In the genomic region with DNA sequence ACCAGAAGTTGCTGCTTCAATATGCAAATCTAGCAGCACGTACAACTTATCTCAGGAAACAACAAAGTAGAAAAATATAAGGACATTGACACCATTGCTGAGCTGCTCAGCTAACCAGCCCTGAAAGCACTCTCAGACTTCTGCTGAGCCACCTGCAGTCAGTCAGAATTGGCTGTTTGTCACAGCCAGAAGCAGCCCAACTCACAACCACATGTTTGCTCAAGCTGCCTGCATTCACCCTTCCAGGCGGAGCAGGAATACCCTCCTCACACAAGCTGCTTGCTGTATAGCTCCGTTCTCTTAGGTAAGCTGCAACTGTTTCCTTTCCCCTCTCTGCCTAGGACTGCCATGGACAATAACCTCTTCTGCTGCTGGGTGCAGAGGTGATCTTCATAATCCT, we compare ENCODE assay signal across 25 mouse cellular contexts. TPM values are rescaled to one million over a fixed set of nuclear protein-coding genes. Genes with fewer than 3 reads are reported as not detected.
DNase-seq lines count a peak whose midpoint lies in the region; ATAC-seq lines count a peak whose summit lies in the region.
"Had no signal": no experiment of that assay in that cellular context is flagged by ENCODE, and none has a peak within 500 bp of the region (broad histone marks: within the 10 kb centered on the region; RNA-seq: fewer than 3 reads in every experiment).

No protein-coding gene starts in this region.

- no peak; the same call in 1 of the 2 replicates for ATAC-seq in forebrain, embryonic 13.5 days
- ATAC-seq in forebrain, embryonic 12.5 days (ENCODE audit: low FRiP score) = no peak
- no peak for ATAC-seq in midbrain, embryonic 16.5 days
- ATAC-seq: CD4-positive, CD25-positive, alpha-beta regulatory T cell, adult 4 months; intestine, postnatal 0 days had no signal

- H3K9me3 ChIP-seq in forebrain, embryonic 13.5 days (replicated peaks) = no peaks in the 10 kb centered on the region
- no peaks in the 10 kb centered on the region for H3K9me3 ChIP-seq in forebrain, embryonic 12.5 days
- H3K9me3 ChIP-seq in midbrain, embryonic 16.5 days (replicated peaks; ENCODE audit: control insufficient read depth, low read length, poor library complexity, severe bottlenecking) = no peaks in the 10 kb centered on the region
- H3K9me3 ChIP-seq: G1E; neural tube, embryonic 12.5 days had no signal

- no peaks in the 10 kb centered on the region for H3K36me3 ChIP-seq in forebrain, embryonic 13.5 days (ENCODE audit: poor library complexity, severe bottlenecking)
- H3K36me3 ChIP-seq in forebrain, embryonic 12.5 days (replicated peaks) = no peaks in the 10 kb centered on the region
- H3K36me3 ChIP-seq in midbrain, embryonic 16.5 days (ENCODE audit: control insufficient read depth, insufficient read depth, low read length) = no peaks in the 10 kb centered on the region
- H3K36me3 ChIP-seq: G1E; neural tube, embryonic 12.5 days had no signal

- 48% methylated on average over 3 of the region's 3 CpGs for WGBS in forebrain, embryonic 13.5 days
- 49% methylated on average over 3 of the region's 3 CpGs for WGBS in forebrain, embryonic 12.5 days
- WGBS in midbrain, embryonic 16.5 days = 53% methylated on average over 3 of the region's 3 CpGs

- H3K4me1 ChIP-seq in forebrain, embryonic 13.5 days = peaks cover 7% of the 10 kb centered on the region; the same call in 1 of the 2 replicates
- H3K4me1 ChIP-seq in forebrain, embryonic 12.5 days = peaks cover 4% of the 10 kb centered on the region; the same call in 1 of the 2 replicates
- H3K4me1 ChIP-seq in midbrain, embryonic 16.5 days (ENCODE audit: control insufficient read depth, insufficient read depth, low read length) = peaks cover 4% of the 10 kb centered on the region; the same call in 1 of the 2 replicates
- H3K4me1 ChIP-seq: neural tube, embryonic 12.5 days had no signal

- peaks cover 16% of the 10 kb centered on the region for H3K27me3 ChIP-seq in forebrain, embryonic 13.5 days
- H3K27me3 ChIP-seq in forebrain, embryonic 12.5 days = peaks cover 27% of the 10 kb centered on the region
- H3K27me3 ChIP-seq in midbrain, embryonic 16.5 days (ENCODE audit: control insufficient read depth, insufficient read depth, low read depth, low read length) = no peaks in the 10 kb centered on the region

- peak; percentile 24 to 29 for DNase-seq in layer of hippocampus, adult 8-10 months (ENCODE audit: low spot score in 2 of 2)
- no peak for DNase-seq in layer of hippocampus, adult 18-20 months (ENCODE audit: low spot score in 2 of 2)
- DNase-seq in right cerebral cortex, postnatal 10 days (ENCODE audit: low spot score in 2 of 2) = peak; percentile 52 to 67
- no peak for DNase-seq in right cerebral cortex, postnatal 4 days
- no peak for DNase-seq in spleen, adult 12 weeks (ENCODE audit: low spot score)
- DNase-seq: adrenal gland, adult 8-10 months; cerebellum, adult 2 months; heart, adult 11 months; heart, postnatal 4 days; lung, adult 18-20 months; thymus, adult 18-20 months had no signal

- H3K4me2 ChIP-seq in forebrain, embryonic 13.5 days = no peak overlapping the region
- no peak overlapping the region for H3K4me2 ChIP-seq in forebrain, embryonic 12.5 days
- H3K4me2 ChIP-seq in midbrain, embryonic 16.5 days (ENCODE audit: low read length) = no peak overlapping the region
- H3K4me2 ChIP-seq: neural tube, embryonic 12.5 days had no signal

- no peak overlapping the region for H3K4me3 ChIP-seq in forebrain, embryonic 13.5 days
- no peak overlapping the region for H3K4me3 ChIP-seq in forebrain, embryonic 12.5 days (replicated peaks)
- H3K4me3 ChIP-seq in midbrain, embryonic 16.5 days (ENCODE audit: low read depth, low read length) = no peak overlapping the region
- H3K4me3 ChIP-seq: erythroblast, embryonic 14.5 days; neural tube, embryonic 12.5 days had no signal

- no peak overlapping the region for H3K9ac ChIP-seq in forebrain, embryonic 13.5 days
- no peak overlapping the region for H3K9ac ChIP-seq in forebrain, embryonic 12.5 days
- H3K9ac ChIP-seq in midbrain, embryonic 16.5 days (ENCODE audit: low read depth, low read length) = 0 out of 2 replicates have a peak overlapping the region, but pooled peaks have one; percentile 26
- H3K9ac ChIP-seq: neural tube, embryonic 12.5 days had no signal

- H3K27ac ChIP-seq in forebrain, embryonic 13.5 days = 0 out of 2 replicates have a peak overlapping the region, but pooled peaks have one; percentile 2
- no peak overlapping the region for H3K27ac ChIP-seq in forebrain, embryonic 12.5 days
- H3K27ac ChIP-seq in midbrain, embryonic 16.5 days (ENCODE audit: low read length) = peak overlapping the region; percentile 31; the same call in 1 of the 2 replicates
- H3K27ac ChIP-seq: neural tube, embryonic 12.5 days had no signal

RNA-seq across cellular contexts. Expression of gene Ccm2l, which starts 2.4 kb away (rescaled TPM):
- 0.58 and 0.72 TPM in 2 replicates for polyA plus RNA-seq in forebrain, embryonic 13.5 days (2015; fragmentation: Nextera tagmentation; extraction: Ambion mirVana)
- polyA plus RNA-seq in forebrain, embryonic 12.5 days (2016; fragmentation: Nextera tagmentation; extraction: Ambion mirVana) = 1.4 and 1.7 TPM in 2 replicates
- total RNA-seq in layer of hippocampus, adult 8-10 months (2022) = 1 to 10 TPM; 4.9 to 6.4 (median 5.6) TPM
- total RNA-seq in layer of hippocampus, adult 18-20 months (2021) = 1 to 10 TPM; 2.2 to 3.1 TPM
- polyA plus RNA-seq in midbrain, embryonic 16.5 days (2015; fragmentation: Nextera tagmentation; extraction: Ambion mirVana) = 1.0 and 1.2 TPM in 2 replicates
- total RNA-seq: common myeloid progenitor, adult 5-6 weeks had no signal
- polyA plus RNA-seq: CD4-positive, CD25-positive, alpha-beta regulatory T cell, adult 4 months; erythroblast, embryonic 14.5 days; G1E had no signal

RNA-seq across cellular contexts. Expression of gene Xkr7, which starts 31.7 kb away (rescaled TPM):
- 1.0 and 1.5 TPM in 2 replicates for polyA plus RNA-seq in forebrain, embryonic 13.5 days (2015; fragmentation: Nextera tagmentation; extraction: Ambion mirVana)
- polyA plus RNA-seq in forebrain, embryonic 12.5 days (2016; fragmentation: Nextera tagmentation; extraction: Ambion mirVana) = 0.95 and 1.2 TPM in 2 replicates
- total RNA-seq in layer of hippocampus, adult 8-10 months (2022) = 1 to 10 TPM; 1.4 to 2.3 (median 2.0) TPM
- total RNA-seq in layer of hippocampus, adult 18-20 months (2021) = 1 to 10 TPM; 1.4 to 2.5 TPM
- polyA plus RNA-seq in midbrain, embryonic 16.5 days (2015; fragmentation: Nextera tagmentation; extraction: Ambion mirVana) = 1.6 and 1.9 TPM in 2 replicates
- total RNA-seq: common myeloid progenitor, adult 5-6 weeks; gastrocnemius, adult 18-20 months; heart, postnatal 4 days; liver, adult 2 months had no signal
- polyA plus RNA-seq: CD4-positive, CD25-positive, alpha-beta regulatory T cell, adult 4 months; erythroblast, embryonic 14.5 days; G1E; heart, embryonic 14.5 days; intestine, postnatal 0 days; kidney, embryonic 16.5 days; liver, adult 2 months; stomach, embryonic 14.5 days had no signal

RNA-seq across cellular contexts. Expression of gene Hck, which starts 44.9 kb away (rescaled TPM):
- 0.91 and 1.1 TPM in 2 replicates for polyA plus RNA-seq in forebrain, embryonic 13.5 days (2015; fragmentation: Nextera tagmentation; extraction: Ambion mirVana)
- polyA plus RNA-seq in forebrain, embryonic 12.5 days (2016; fragmentation: Nextera tagmentation; extraction: Ambion mirVana) = 1.3 and 1.5 TPM in 2 replicates
- 1 to 10 TPM; 1.6 to 5.9 (median 3.6) TPM for total RNA-seq in layer of hippocampus, adult 8-10 months (2022)
- 1 to 10 TPM; 1.5 to 2.0 TPM for total RNA-seq in layer of hippocampus, adult 18-20 months (2021)
- 3.4 and 4.9 TPM in 2 replicates for polyA plus RNA-seq in midbrain, embryonic 16.5 days (2015; fragmentation: Nextera tagmentation; extraction: Ambion mirVana)
- polyA plus RNA-seq: G1E had no signal

RNA-seq across cellular contexts. Expression of gene Pdrg1, which starts 48.2 kb away (rescaled TPM):
- 142 TPM in 2 replicates for polyA plus RNA-seq in forebrain, embryonic 13.5 days (2015; fragmentation: Nextera tagmentation; extraction: Ambion mirVana)
- 109 and 119 TPM in 2 replicates for polyA plus RNA-seq in forebrain, embryonic 12.5 days (2016; fragmentation: Nextera tagmentation; extraction: Ambion mirVana)
- total RNA-seq in layer of hippocampus, adult 8-10 months (2022) = 10 to 100 TPM; 39.5 to 56.6 (median 50.7) TPM
- 10 to 100 TPM; 40.5 to 42.9 TPM for total RNA-seq in layer of hippocampus, adult 18-20 months (2021)
- 236 and 259 TPM in 2 replicates for polyA plus RNA-seq in midbrain, embryonic 16.5 days (2015; fragmentation: Nextera tagmentation; extraction: Ambion mirVana)

Comparison
In these comparisons a context has a peak if more than half of its experiments do, and no peak if none do; other contexts are left out.
1. DNase-seq: peak in layer of hippocampus, adult 8-10 months (2 of 2) and right cerebral cortex, postnatal 10 days (2 of 2); none in layer of hippocampus, adult 18-20 months (0 of 2), right cerebral cortex, postnatal 4 days (single experiment) and spleen, adult 12 weeks (single experiment).